Mouse (Mus musculus) gastrocnemius, postnatal 10 days (tissue): ENCODE data around the gene Dlgap1. TPM values are rescaled to one million over a fixed set of nuclear protein-coding genes. Genes with fewer than 3 reads are reported as not detected.

Experiments used
- DNase-seq: peaks from one replicate; pipeline ENCODE4 v3.0.0; 2021; ENCODE audit warnings: mixed read lengths
- total RNA-seq, 2 experiments: library from RNA; stranded (reverse); gene quantifications; 2 replicates each; pipeline ENCODE4 v1.2.3; 2021

Gene Dlgap1
- total RNA-seq, 2 experiments from 2014 or later, result 0.78 to 1.4 TPM

DNA sequence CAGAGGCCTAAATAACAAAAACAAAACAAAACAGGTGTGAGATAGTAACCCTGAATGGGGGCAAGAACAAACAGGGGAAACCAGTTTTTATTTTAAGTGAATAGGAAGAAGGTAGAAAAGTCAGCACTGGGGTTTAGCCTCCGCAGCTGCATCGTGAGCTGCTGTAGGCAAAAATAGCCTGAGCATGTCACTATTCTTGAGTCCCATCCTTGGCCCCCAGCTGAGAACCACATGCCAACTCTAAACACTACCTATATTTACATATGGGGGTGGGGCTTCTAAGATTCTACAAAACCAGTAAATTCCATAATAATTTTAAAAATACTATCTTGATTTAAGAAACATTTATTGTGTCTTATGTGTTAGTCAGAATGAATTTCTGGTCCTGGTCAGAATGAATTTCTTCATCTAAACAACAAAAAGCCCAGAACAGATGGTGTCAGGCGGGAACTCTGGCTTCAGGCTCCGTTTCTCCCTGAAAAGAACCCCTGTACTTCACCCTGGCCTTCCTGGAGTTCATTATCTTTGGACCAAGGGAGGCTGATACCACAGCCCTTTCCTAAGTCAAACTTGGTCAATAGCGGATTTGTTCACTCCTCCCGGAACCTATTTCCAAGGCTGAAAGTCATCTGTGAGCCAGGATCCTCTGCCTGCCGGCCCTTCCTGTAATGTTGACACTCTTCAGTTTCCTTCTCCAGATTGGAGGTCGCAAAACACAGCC is 494.1 kb downstream of the Dlgap1 start:
- no peak for DNase-seq

DNA sequence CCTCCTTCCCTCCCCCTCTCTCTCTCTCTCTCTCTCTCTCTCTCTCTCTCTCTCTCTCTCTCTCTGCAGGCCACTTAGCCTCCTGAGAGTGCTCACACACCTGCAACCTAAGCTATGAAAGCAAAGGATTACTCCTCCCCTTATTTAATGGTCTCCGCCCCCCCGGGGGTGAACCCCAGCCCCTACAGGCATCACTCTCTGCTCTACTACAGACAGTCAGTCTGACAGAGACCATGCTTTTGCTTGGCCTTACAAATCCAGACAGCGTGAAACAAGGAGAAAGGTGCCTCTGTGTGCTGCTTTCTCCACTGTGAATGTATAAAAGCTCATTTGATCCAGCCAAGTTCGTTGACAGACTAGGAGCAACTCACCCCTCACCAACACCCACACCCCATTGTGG is 497.5 kb downstream of the Dlgap1 start:
- DNase-seq, result no peak

DNA sequence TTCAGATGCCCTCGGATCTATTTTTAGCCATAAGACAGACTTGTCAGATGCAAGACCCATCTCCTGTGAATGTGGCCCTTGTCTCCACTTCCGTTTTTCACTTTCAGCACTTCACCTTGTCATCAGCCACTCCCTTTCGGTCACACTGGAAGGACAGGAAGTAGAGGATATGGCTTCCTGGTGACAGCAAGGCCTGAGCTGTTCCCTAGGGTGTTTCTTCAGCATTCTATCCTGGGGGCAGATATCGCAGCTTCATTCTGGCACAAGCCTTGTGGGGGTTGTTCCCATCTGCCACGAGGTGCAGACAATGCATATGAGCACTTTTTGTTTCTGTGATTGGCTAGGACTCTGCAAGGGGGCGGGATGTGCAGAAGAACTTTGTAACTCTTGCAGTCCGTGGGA is 502.1 kb downstream of the Dlgap1 start:
- DNase-seq, result no peak

DNA sequence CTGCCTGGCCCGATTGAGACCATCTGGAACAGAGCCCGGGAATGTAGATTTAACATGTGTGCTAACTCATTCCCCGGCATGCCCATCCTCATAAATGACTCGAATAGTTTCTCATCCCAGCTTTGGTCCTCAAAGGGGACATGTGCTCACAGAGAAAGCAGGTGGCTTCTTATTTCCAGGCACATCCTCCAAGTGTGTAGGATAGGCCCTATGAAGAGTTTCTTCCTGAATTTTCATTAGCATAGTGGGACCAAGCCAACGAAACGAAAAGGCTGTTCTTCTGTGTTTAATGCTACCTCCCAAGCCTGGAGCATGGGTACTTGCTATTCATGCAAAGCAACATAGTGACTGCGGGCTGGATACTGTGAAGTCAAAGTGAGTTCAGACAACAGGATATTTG is 503.3 kb downstream of the Dlgap1 start:
- no peak for DNase-seq

DNA sequence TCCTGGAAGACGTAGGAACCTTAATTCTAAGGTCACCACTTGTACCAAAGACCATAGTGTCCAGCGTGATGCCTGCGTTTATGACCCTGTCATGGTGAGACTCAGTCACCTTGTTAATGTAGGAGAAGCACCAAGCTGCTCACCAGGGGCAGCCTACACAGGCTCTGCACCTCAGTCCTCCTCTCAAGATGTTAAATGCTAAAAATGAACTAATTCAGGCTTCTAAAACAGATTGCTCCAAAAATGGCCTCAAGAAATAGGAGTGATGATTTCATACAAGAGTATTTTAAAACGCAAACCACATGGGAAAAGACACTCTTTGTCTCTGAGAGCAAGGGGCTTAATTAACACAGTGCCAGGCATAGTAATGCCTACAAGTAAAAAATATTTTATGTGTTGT is 505.0 kb downstream of the Dlgap1 start:
- DNase-seq, result no peak

DNA sequence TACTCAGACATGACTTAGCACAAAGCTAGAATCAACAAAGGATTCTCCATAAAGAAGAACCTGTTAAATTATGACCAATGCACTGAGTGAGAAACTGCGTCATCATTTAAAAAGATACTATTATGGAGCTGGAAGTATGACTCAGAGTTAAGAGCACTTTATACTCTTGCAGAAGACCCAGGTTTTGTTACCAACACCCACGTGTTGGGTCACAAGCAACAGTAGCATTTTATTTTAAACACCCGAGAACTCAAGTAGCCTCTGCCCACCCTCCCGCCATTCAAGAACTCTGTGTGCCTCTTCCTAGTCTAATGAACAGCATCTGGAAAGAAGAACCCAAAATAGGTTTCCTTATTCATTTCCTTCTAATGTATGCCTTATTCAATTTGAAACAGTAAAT is 514.8 kb downstream of the Dlgap1 start:
- DNase-seq, result no peak

DNA sequence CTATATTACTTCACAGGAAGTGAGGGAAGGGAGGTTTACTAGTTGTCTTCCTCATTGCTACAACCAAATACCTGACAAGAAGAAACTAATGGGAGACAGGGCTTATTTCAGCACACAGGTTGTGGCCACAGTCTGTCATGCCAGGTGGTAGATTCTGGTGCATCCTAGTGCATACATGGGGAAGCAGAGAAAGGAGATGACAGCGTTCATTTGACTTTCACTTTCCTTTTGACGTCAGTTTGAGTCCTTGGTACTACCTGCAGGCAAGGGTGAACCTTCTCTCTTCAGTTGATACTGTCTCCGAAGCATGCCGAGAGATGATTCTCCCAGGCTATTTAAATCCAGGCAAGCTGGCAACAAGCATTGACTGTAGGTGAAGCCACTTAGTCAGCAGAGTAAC is 516.8 kb downstream of the Dlgap1 start:
- no peak for DNase-seq

DNA sequence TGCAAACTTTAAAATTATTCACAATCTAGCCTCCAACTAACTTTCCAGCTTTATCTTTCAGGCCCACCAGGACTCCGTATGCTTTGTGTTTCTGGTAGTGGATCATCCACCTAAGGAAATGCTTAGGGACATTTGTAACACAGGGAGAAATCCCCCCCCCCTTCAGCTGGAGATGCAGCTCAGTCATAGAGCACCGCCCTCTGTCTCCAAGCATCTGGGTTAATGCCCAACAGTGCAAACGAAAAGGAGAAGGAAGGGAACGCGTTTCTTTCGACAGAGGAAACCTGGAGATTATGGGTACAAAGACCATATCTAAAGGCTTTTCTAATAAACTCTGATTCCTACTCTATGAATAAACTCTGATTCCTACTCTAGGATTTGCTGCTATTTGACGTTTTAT is 517.4 kb downstream of the Dlgap1 start:
- DNase-seq, result no peak

DNA sequence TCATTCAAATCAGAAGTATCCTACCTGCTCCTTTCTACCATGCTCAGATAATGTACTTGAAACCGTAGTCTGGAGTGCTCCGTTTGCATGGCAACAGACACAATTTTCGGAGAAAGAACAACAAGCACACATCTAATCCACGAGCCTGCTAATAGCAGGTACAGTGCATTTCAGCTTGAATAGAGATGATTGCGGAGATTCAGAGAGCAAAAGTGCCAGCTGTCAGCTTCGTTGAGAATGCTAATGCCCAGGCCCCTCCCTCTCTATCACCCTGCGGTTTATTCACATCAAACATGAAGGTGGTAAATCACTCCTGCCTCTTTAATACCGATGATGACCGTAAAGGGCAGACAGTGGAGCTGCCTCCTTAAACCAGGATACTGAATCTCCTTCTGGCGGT is 518.0 kb downstream of the Dlgap1 start:
- DNase-seq, result no peak

DNA sequence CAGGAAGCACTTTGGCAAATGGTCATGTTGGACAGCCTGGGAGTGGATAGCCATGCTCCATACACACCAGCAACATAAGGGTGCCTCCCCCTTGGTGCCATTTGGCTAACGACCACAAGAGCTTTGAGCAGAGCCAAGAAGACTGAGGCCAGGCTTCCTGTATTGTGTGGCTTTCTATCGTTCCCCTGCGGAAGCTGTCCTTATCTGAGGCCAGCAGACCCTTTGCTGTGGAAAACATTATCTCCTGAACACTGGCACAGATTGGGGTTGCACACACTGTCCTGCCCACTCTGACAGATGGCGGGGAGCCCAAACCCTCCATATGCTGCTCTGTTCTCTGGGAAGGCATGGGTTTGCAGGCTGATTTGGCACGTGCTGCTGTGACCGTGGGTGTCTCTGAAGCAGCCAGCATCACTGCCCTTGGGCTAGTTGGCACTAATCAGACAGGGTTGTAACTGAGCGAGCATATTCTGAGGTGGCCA is 520.0 kb downstream of the Dlgap1 start:
- DNase-seq, result no peak

DNA sequence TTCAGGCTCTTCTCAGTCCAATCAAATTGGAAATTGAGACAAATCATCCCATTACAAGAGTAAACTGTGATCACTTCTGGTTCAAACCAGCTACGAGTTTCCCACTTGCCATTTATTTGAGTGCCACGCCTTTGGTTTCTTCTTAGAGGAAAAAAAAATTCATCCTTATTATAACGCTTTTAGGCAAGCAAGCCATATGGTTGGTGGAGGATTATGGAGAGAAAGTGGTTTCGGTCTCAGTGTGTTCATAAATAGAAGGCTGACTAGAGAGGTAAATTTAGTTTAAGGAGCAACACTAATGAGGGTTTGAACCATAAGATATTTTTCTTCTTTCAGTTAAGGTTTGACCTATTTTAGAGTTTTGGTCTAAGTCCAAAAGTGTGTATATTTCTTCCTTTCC is 522.7 kb downstream of the Dlgap1 start:
- no peak for DNase-seq

DNA sequence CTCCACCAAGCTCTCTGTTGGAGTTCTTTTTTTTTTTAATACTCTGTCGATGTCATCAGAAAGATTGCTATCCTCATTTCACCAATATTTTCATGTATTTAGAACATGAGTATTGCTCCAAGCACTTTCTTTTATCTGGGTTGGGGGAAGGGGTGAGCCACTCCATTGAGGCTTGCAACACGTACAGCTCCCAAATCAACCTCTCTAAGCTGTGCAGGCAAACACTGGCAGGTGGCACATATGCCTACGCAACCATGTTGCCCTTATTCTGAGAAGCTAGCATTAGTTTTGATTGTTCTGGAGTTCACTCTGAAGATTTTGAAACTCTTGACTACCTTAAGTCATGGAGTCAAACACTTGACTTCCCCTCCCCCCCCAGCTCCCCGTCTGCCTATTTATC is 525.5 kb downstream of the Dlgap1 start:
- DNase-seq, result no peak

DNA sequence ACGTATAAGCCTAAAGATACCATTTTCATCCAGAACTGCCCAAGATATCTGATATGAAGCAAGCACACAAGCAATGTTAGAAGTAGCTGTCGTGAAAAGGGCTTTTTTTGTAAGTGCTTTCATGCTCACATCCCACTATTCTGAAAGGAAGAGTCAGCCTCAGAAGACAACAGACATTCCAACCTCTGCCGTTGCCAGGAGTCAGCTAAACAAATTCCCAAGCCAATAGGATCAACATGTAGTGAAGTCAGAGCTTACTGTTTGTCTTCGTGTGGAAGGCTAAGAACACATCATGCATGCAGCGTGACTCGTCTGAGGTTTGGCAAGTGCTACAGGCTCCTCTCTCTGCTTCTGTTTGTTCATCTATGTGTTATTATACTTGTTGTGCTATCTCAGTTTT is 529.4 kb downstream of the Dlgap1 start:
- DNase-seq, result no peak

DNA sequence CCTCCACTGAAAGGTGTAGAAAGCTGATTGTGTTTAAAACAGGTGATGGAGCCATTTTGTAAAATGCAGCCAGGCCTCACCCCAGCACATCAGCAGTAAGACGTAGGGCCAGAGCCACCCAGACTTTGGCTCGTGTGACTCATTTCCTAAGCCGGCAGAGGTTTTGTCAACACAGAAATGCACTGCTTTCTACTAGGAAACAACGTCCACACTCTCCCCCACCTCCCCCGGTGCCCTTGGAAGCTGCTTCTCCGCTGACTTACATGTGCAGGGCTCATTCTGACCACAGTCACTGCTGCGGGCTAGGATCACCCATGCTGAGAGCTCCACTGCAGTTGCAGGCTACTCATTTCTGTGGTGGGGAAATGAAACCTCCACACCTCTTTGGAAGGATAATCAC is 533.1 kb downstream of the Dlgap1 start:
- DNase-seq, result no peak

DNA sequence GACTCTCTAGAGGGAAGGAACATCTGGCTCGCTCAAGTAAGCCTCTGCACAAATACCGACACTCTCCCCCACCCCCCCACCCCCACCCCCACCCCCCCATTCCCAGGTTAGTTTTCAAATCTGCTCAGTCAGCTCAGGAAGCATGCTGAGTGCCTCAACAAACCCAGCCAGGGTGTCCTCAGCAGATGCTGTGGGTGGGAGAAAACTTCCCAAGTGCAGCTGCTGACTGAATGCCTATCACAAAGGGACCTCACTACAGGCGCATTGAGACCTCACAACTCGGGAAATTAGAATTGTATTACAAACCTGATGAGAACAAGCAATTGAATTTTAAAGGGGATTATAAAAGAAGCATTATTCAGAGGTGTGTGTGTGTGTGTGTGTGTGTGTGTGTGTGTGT is 538.9 kb downstream of the Dlgap1 start:
- no peak for DNase-seq

DNA sequence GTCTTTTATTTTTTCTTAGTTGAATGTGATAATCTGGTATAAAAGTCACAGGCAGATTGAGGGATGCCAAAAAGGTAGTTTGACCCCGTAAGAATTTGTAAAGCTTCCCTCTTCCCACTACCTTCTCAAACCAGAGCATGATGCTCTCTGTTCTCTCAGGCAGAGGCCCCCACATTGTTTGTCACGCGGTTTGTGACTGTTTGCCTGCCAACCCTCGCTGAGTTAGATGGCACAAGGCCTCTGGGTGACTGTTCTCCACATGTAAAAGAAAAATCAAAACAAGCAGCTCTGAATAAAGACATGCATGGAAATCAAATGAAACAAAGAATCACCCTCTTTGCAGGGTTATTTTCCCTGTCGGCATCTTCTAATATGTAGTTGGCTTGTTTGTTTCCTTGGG is 541.6 kb downstream of the Dlgap1 start:
- no peak for DNase-seq

DNA sequence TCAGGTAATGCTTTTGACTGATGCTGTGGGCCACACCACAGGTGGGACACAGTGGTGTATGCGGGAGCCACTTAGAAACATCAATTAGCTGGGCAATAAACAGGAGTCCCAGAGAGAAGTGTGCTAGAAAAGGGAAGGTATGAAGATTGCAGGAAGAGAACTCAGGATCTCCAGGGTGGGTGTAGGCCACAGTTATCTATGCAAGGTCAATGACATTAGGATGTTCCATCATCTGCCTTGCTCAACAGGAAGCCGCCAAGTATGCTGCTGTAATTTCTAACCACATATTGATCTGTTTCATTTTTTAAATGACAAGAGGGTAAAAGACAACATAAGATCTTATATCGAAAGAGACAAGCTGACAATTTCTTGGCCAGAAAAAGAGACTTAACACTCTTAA is 542.5 kb downstream of the Dlgap1 start:
- no peak for DNase-seq

DNA sequence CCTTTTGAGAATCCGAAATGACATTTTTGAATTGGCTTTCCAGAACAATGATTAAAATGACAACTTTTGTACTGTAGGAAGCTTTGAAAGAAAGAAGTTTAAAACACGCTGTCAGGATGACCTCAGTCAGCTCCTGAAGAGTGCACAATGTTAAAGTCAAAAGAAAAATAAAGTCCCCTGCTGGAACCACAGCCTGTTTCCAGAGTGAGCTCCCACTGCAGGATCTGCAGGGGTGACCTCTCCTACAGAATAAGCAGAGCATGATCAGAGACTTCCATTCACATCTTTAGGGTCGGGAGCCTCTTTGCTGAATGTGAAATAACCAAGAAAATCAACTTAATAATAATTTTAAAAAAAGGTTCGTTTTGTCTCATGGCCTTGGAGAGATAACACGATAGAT is 544.9 kb downstream of the Dlgap1 start:
- DNase-seq, result no peak

DNA sequence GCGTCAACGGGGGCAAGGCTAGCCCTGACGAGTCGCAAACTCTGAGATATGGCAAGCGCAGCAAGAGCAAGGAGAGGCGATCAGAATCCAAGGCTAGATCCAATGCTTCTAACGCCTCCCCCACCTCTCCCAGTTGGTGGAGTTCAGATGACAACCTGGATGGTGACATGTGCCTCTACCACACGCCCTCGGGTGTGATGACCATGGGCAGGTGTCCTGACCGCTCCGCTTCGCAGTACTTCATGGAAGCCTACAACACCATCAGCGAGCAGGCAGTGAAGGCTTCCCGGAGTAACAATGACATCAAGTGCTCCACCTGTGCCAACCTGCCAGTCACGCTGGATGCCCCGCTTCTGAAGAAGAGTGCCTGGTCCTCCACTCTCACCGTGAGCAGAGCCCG is 547.6 kb downstream of the Dlgap1 start:
- no peak for DNase-seq

DNA sequence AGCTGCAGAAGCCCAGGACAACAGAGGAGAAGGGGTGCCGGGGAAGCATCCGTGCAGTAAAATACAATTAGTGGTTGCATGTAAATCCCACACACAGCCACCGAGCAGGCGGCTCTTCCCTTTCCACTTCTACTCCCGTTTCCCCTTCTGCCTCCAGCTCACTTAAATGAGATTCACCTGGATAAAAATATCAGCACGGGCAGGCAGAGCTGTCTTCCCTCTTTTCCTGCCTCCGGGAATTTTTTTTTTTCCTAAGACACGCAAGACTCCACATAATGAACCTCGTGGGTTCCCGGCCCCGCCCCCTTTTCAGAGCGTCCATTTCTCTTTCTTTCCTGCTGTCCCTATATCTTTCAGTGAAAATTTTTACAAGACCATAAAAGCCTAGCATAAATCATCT is 548.5 kb downstream of the Dlgap1 start:
- no peak for DNase-seq

DNA sequence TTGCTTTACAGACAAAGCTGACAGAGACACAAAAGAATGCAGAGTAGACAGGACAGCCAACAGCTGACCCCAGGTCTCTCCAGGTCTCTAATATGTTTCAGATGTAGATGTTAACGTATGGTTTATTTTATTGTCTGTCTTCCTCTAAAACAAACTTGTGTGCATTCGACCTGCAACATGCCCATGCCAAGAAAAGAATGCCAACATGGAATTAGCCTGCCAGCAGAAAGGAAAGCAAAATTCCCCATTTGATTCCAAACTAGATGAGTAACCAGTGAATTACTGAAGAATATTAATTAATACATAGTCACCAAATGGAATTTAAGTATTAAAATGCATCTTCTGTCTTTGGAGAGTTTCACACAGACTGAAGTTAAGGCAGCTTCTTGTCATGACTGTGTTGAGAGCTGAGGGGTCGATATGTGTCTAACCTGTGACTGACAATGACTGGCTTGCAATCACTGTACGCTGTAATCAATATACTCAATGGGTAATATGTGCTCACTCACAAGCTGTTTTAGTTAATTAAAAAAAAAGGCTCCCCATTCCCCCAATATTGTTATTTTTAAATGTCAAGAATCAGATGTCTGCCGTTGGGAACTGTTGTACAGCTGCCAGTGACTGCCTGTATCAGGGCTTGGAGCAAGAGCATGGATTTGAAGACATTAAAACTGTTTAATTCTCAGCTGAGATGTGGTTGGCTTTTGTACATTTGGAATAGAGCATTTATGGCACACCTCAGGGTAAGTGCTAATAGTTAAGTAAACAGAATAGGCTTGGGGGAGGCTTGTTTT is 552.4 kb downstream of the Dlgap1 start:
- no peak for DNase-seq

DNA sequence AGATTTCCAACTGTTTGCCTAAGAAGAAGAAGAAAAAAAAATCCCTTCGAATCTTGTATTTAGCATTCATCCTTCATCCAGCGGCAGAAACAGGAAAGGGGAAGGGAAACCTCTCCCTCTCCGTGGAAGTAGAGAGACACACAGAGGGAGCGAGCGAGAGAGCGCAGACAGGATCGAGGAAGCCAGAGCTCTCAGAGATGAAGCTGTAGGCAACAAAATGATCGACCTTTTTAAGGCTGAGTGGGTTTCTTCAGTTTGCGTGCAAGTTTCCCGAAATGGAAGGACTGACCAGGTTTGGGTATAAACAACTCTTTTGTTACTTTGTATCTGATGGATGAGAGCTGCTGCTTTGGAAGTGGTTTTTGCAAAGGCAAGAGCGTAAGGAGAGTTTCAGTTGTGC is 553.1 kb downstream of the Dlgap1 start:
- no peak for DNase-seq

DNA sequence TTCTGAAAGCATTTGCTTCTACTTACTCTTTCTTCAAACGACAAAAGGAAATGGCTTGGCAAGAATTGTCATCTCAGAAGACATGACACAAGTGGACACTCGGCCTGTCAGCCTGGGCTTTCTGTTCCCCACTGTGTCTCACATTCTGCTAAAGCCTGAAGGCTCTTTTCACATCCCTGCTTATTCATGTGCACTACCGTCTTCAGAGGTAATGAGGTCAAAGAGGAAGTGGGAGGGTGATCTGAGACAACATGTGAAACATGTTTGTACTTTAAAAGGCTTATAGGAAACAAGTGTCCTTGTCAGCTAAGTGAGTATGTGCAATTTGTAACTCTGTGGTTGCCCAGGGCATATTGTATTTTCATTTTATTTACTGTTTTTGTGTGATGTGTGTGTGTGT is 557.1 kb downstream of the Dlgap1 start:
- DNase-seq, result no peak

DNA sequence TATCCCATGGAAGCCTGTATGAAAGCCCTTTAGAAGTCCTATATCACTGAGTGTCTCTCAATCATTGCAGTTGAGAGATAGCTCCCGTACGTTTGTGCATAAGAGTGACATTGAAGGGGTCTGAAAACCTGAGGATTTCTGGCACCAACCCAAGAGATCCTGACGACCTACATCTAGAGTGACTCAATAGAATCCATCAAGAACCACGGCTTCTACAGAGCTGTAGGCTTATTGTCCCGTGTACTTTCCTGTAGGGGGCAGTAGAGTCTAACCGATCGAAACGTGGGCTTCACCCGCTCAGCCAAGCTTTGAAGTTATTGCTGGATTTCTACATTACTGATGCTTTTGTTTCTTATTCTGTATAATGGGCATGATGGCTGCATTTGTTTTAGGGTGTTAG is 558.2 kb downstream of the Dlgap1 start:
- DNase-seq, result no peak
